Mouse (Mus musculus): ENCODE results near the gene Scd3. TPM values are rescaled to one million over a fixed set of nuclear protein-coding genes. Genes with fewer than 3 reads are reported as not detected.
"Not testable (repeated sequence)": the region's sequence is repeated elsewhere in the genome, so short reads cannot be mapped to it uniquely, and the experiment has no call there.

Scd3 gene
- polyA plus RNA-seq, 1 experiment from 2014 or later = 0.64 TPM

DNA sequence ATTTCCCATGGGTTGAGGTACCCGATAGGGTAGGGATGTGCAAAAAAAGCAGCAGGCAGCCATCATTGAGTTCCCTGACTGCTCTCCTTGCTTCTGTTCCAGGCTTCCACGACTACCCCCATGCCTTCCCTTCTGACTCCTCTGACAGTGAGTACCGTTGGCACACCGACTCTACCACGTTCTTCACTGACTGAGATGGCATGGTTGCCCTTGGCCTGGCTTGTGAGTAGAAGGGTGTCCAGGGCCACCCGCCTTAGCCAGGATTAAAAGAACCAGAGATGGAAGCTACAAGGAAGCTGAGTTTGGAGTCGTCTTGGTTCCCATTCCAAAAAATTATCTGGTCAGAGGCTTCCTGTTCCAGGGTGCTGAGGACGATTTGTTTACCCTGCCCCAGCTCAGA, 74.9 kb downstream of the Scd3 start:
- Histone ChIP-seq H3K27ac (no peak overlapping the region), H3K9me3 (no peaks in the 10 kb centered on the region), H3K9ac (no peak overlapping the region), H3K36me3 (no peaks in the 10 kb centered on the region), H3K4me1 (peaks cover 40% of the 10 kb centered on the region), H3K4me3 (no peak overlapping the region), H3K4me2 (no peak overlapping the region), H3K27me3 (no peaks in the 10 kb centered on the region)
- WGBS = 74% methylated on average over 8 of the region's 8 CpGs
- no peak for ATAC-seq (ENCODE audit: borderline replicate concordance, extremely low read depth, low FRiP score, low TSS enrichment)

DNA sequence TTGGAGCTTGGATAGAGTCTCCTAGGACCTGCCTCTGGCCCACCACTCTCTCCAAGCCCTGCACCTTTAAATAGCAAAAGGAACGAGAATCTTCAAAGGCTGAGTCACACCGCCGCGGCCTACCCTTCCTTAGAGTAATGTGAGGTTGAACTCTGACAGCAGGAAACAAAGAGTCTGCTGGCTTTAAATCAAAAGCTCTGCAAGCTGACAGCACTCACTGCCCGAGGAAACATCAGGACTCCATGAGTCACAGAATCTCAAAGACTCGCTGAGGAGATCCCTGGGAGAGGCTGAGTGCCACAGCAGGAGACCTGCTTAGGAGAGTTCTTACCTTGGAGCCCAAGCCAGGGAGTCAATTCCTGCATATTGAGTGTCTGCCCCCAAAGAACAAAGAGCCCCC, 77.7 kb downstream of the Scd3 start:
- Histone ChIP-seq H3K27ac (peak overlapping the region; percentile 87), H3K27me3 (no peaks in the 10 kb centered on the region), H3K9me3 (no peaks in the 10 kb centered on the region), H3K4me3 (no peak overlapping the region), H3K4me1 (peaks cover 57% of the 10 kb centered on the region), H3K4me2 (no peak overlapping the region), H3K9ac (no peak overlapping the region), H3K36me3 (no peaks in the 10 kb centered on the region)
- no peak for ATAC-seq (ENCODE audit: borderline replicate concordance, extremely low read depth, low FRiP score, low TSS enrichment)
- 8% methylated on average over 6 of the region's 6 CpGs for WGBS

- not testable (repeated sequence) for ATAC-seq (ENCODE audit: borderline replicate concordance, extremely low read depth, low FRiP score, low TSS enrichment); H3K27me3 ChIP-seq; H3K36me3 ChIP-seq; H3K9ac ChIP-seq; H3K4me3 ChIP-seq; H3K9me3 ChIP-seq
- peak overlapping the region; percentile 27; the same call in 1 of the 2 replicates for H3K4me2 ChIP-seq
- H3K4me1 ChIP-seq = peaks cover 68% of the 10 kb centered on the region
- WGBS = 13% methylated on average over 1 of the region's 1 CpGs
- H3K27ac ChIP-seq = peak overlapping the region; percentile 82
Measured at GRCm38 (mm10) chr19:44281825-44282447, 78.9 kb downstream of the Scd3 start.

DNA sequence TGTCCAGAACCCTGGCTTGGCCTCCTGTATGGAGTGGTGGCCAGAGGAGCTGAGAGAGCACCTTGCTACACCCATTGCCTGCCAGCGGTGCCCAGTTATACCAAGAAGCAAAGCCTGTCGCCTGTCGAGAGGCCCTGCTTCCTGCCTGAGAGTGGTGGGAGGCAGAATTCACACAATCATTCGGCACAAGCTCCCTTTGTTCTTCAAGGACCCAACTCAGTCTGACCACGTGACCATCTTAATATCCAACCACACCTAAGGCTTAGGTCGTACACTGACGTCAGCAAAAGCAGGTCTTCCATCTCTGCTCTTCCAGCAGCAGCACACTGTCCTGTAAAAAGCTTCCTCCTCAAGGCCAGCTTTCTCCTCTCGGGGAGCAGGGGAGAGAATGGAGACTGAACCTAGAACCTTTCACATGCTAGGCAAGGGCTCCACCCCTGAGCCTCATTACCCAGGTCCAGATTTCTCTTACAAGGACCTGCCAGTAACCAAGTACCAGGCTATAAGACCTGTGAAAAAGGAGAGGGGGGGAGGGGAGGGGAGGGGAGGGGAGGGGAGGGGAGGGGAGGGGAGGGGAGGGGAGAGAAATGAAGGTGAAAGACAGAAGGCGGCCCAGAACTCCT, 79.6 kb downstream of the Scd3 start:
- Histone ChIP-seq H3K9ac (no peak overlapping the region), H3K27me3 (no peaks in the 10 kb centered on the region), H3K4me2 (peak overlapping the region; percentile 27; the same call in 1 of the 2 replicates), H3K9me3 (no peaks in the 10 kb centered on the region), H3K4me1 (peaks cover 75% of the 10 kb centered on the region), H3K36me3 (no peaks in the 10 kb centered on the region), H3K4me3 (no peak overlapping the region), H3K27ac (peak overlapping the region; percentile 98)
- WGBS = 32% methylated on average over 9 of the region's 9 CpGs
- ATAC-seq (ENCODE audit: borderline replicate concordance, extremely low read depth, low FRiP score, low TSS enrichment) = no peak

DNA sequence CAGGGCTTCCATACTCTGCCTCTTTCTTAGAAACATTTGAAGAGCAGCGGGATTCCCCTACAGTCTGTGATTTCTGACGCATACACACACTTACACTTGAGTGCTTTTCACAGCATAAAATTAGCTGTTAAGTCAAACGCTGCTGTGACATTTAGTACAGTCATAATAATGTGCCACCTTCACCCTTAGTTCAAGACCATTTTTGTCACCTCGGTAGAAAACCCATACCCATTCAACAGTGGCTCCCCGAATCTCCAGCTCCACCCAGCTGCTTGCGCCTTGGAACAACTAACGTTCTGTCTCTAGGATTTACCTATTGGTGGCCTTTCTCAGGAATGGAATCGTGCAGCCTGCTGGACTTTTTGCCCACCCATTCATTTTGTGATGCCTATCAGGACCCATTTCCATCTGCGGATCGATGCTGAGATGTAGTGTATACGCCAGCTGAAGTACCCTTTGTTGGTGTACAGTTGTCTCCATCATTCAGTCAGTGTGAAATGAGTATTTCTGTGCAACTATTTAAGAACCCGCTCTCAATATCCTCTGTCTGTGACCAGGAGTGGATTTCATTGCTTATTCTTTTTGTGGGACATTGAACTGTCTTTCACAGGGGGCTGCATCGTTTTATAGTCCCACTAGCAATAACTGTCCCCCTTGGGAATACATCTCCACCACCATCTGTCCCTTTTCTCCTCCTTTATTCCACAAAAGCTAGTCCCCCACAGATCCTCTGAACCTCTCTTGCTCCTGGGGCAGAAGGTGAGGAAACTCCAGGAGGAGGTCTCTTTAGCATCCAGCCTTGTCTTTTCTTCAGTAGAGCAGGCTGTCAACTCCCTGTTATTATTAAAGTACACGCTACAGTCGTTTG, 80.3 kb downstream of the Scd3 start:
- Histone ChIP-seq H3K9me3 (no peaks in the 10 kb centered on the region), H3K27me3 (no peaks in the 10 kb centered on the region), H3K9ac (peak overlapping the region; percentile 25; the same call in 1 of the 2 replicates), H3K4me3 (peak overlapping the region; percentile 41), H3K36me3 (no peaks in the 10 kb centered on the region), H3K27ac (peak overlapping the region; percentile 98), H3K4me1 (peaks cover 74% of the 10 kb centered on the region), H3K4me2 (peak overlapping the region; percentile 78)
- WGBS = 20% methylated on average over 15 of the region's 15 CpGs
- ATAC-seq (ENCODE audit: borderline replicate concordance, extremely low read depth, low FRiP score, low TSS enrichment) = no peak

- H3K4me1 ChIP-seq = peaks cover 78% of the 10 kb centered on the region
- peak overlapping the region; percentile 41 for H3K4me3 ChIP-seq
- no peaks in the 10 kb centered on the region for H3K9me3 ChIP-seq
- H3K4me2 ChIP-seq = peak overlapping the region; percentile 78
- peak; percentile 98 for ATAC-seq (ENCODE audit: borderline replicate concordance, extremely low read depth, low FRiP score, low TSS enrichment)
- H3K9ac ChIP-seq = peak overlapping the region; percentile 55
- H3K36me3 ChIP-seq = no peaks in the 10 kb centered on the region
- WGBS = under 1% methylated on average over 37 of the region's 38 CpGs
- H3K27me3 ChIP-seq = no peaks in the 10 kb centered on the region
- H3K27ac ChIP-seq = peak overlapping the region; percentile 98
Measured at GRCm38 (mm10) chr19:44284025-44284695, 81.1 kb downstream of the Scd3 start.

- Histone ChIP-seq H3K27me3 (no peaks in the 10 kb centered on the region), H3K4me1 (peaks cover 83% of the 10 kb centered on the region), H3K9ac (peak overlapping the region; percentile 55), H3K27ac (peak overlapping the region; percentile 98), H3K36me3 (no peaks in the 10 kb centered on the region), H3K4me3 (peak overlapping the region; percentile 41), H3K4me2 (peak overlapping the region; percentile 78), H3K9me3 (no peaks in the 10 kb centered on the region)
- ATAC-seq (ENCODE audit: borderline replicate concordance, extremely low read depth, low FRiP score, low TSS enrichment) = peak; percentile 33
- 2% methylated on average over 11 of the region's 11 CpGs for WGBS
Measured at GRCm38 (mm10) chr19:44284723-44285122, 81.7 kb downstream of the Scd3 start.

DNA sequence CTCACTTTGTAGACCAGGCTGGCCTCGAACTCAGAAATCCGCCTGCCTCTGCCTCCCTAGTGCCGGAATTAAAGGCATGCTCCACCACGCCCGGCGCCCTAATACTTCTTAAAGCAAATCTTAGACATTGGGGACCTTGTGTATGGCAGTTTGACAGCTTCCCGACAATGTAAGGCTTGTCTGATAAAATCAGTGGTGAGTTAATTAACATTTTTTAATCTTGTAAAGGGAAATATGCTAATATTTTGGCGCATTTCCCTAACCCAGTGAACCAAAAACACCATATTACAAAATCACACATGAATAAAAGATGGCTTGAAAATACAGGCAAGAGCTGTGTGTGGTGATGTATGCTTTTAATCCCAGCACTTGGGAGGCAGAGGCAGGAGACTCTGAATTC, 82.5 kb downstream of the Scd3 start:
- no peak for ATAC-seq (ENCODE audit: borderline replicate concordance, extremely low read depth, low FRiP score, low TSS enrichment)
- Histone ChIP-seq H3K4me1 (peaks cover 82% of the 10 kb centered on the region), H3K27ac (peak overlapping the region; percentile 98), H3K4me3 (no peak overlapping the region), H3K9me3 (no peaks in the 10 kb centered on the region), H3K27me3 (no peaks in the 10 kb centered on the region), H3K4me2 (no peak overlapping the region), H3K9ac (no peak overlapping the region), H3K36me3 (no peaks in the 10 kb centered on the region)
- 90% methylated on average over 8 of the region's 8 CpGs for WGBS

DNA sequence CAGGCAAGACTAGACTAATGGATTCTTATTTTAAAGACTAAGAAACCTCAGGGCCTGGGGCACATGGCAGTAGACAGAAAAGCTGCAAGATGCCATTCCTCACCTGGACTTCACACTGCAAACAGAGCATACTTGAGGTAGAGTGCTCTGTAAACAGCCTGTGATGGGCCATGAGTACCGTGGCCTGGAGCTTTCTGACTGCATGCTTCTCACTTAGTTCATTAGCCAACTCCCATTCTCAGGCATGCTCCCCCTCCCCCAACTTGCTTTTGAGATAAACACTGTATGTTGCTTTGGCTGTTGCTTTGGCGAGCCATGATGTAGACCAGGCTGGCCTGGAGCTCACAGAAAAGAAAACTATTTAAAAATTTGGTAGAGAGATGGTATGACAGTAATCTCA, 83.0 kb downstream of the Scd3 start:
- Histone ChIP-seq H3K27ac (peak overlapping the region; percentile 98), H3K9ac (no peak overlapping the region), H3K36me3 (no peaks in the 10 kb centered on the region), H3K4me1 (peaks cover 76% of the 10 kb centered on the region), H3K4me3 (no peak overlapping the region), H3K4me2 (no peak overlapping the region), H3K27me3 (no peaks in the 10 kb centered on the region), H3K9me3 (no peaks in the 10 kb centered on the region)
- no peak for ATAC-seq (ENCODE audit: borderline replicate concordance, extremely low read depth, low FRiP score, low TSS enrichment)
- WGBS = 23% methylated on average over 2 of the region's 2 CpGs

DNA sequence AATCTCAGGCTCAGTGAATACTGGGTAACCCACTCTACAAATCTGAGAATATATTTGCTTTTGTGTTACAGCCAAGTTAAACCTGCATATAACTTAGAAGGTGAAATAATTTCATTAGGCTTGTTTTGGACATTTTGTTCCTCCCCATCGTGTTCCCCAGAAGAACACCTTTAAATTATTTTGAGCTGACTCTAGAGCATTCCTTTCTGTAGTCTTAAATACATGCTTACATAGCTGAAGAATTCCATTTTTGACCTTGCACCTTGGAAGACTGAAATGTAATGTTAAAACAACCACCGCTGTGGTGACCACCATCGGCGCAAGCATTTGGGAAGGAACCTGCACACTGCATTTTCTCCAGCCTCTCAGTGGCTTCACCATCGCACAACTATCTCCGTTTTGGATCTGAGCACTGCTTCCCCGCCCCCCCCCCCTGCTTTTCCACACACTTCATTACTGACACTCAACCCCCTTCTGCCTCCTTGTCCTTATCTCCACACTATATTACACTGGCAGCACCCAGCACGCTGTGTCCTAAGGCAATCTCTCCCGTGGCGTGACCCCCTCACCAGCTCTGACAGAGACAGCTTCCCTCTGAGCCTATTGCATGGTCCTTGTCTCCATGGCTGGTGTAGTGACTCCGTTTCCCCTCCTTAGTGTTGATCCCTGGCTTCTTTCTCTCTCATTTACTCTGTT, 84.5 kb downstream of the Scd3 start:
- Histone ChIP-seq H3K4me3 (no peak overlapping the region), H3K4me2 (no peak overlapping the region), H3K9ac (no peak overlapping the region), H3K27me3 (no peaks in the 10 kb centered on the region), H3K27ac (peak overlapping the region; percentile 98), H3K9me3 (no peaks in the 10 kb centered on the region), H3K4me1 (peaks cover 71% of the 10 kb centered on the region), H3K36me3 (no peaks in the 10 kb centered on the region)
- ATAC-seq (ENCODE audit: borderline replicate concordance, extremely low read depth, low FRiP score, low TSS enrichment) = no peak
- 19% methylated on average over 11 of the region's 11 CpGs for WGBS

GRCm38 (mm10) chr19:44292083-44292482, 89.0 kb downstream of the Scd3 start:
- Histone ChIP-seq H3K9ac (no peak overlapping the region), H3K4me1 (peaks cover 64% of the 10 kb centered on the region), H3K4me2 (peak overlapping the region; percentile 90; the same call in 1 of the 2 replicates), H3K36me3 (peaks cover 11% of the 10 kb centered on the region), H3K27me3 (no peaks in the 10 kb centered on the region), H3K4me3 (no peak overlapping the region), H3K27ac (0 out of 2 replicates have a peak overlapping the region, but pooled peaks have one; percentile 97), H3K9me3 (no peaks in the 10 kb centered on the region)
- no peak for ATAC-seq (ENCODE audit: borderline replicate concordance, extremely low read depth, low FRiP score, low TSS enrichment)
- 76% methylated on average over 2 of the region's 2 CpGs for WGBS

All from lung, embryonic 15.5 days (tissue).